Mouse (Mus musculus): ENCODE results near the gene Cnn3.

DNA sequence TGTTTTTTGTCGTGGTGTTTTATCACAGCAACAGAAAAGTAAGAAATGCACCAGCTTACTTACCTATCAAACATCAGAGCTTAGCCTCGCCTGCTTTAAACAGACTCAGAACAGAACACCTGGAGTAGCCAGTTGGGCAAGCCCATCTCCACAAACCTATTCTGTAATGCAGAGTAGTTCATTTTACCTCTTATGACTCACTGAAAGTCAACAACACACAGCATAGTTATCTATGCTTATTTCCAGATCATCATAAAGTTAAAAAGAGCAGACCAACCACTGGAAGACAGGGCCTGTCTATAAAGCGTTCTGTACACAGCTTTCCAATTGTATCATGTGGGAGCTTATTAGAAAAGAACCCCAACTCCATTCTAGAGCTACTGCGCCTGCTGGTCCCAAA, 24.9 kb upstream of the Cnn3 start:
- TF ChIP-seq POLR2AphosphoS2 (IDR thresholded peaks at IDR 0.05; ENCODE audit: insufficient read length, low read depth), result no peak
- TF ChIP-seq MYOG (IDR thresholded peaks at IDR 0.05; ENCODE audit: control insufficient read depth in 1 of 3, insufficient read depth in 1 of 3, insufficient read length in 2 of 3, low read depth in 2 of 3), result no peak
- no peak for TF ChIP-seq CEBPB (IDR thresholded peaks at IDR 0.05; ENCODE audit: insufficient read depth, poor library complexity, severe bottlenecking)
- no peak for TF ChIP-seq TCF12 (IDR thresholded peaks at IDR 0.05; ENCODE audit: insufficient read depth, poor library complexity, severe bottlenecking)

Measured in myocyte (in vitro differentiated cells).